Mouse (Mus musculus): ENCODE results near the gene Zbtb17. TPM values are rescaled to one million over a fixed set of nuclear protein-coding genes. Genes with fewer than 3 reads are reported as not detected.

The Zbtb17 gene
- polyA plus RNA-seq, 1 experiment, result 24.1 TPM

GRCm38 (mm10) chr4:141429381-141429780, 15.1 kb upstream of the Zbtb17 start:
- no peak overlapping the region for H3K4me3 ChIP-seq (replicated peaks; ENCODE audit: control insufficient read depth, low read depth, low read length)
- H3K27ac ChIP-seq (ENCODE audit: control insufficient read depth, insufficient read depth, low read depth, low read length, poor library complexity), result no peak overlapping the region
- TF ChIP-seq CTCF (IDR thresholded peaks at IDR 0.05; ENCODE audit: control insufficient read depth, insufficient read depth, low read length), result no peak
- no peak for TF ChIP-seq POLR2A (IDR thresholded peaks at IDR 0.05; ENCODE audit: borderline replicate concordance, control insufficient read depth, low read depth, low read length)
- 70% methylated on average over 6 of the region's 6 CpGs for WGBS
- no peaks in the 10 kb centered on the region for H3K4me1 ChIP-seq (ENCODE audit: control insufficient read depth, insufficient read depth, low read length)

GRCm38 (mm10) chr4:141429847-141430246, 14.6 kb upstream of the Zbtb17 start:
- Histone ChIP-seq H3K4me3 (replicated peaks; ENCODE audit: control insufficient read depth, low read depth, low read length) (no peak overlapping the region), H3K27ac (ENCODE audit: control insufficient read depth, insufficient read depth, low read depth, low read length, poor library complexity) (no peak overlapping the region), H3K4me1 (ENCODE audit: control insufficient read depth, insufficient read depth, low read length) (no peaks in the 10 kb centered on the region)
- TF ChIP-seq CTCF (IDR thresholded peaks at IDR 0.05; ENCODE audit: control insufficient read depth, insufficient read depth, low read length), result peak; percentile 54; the same call in 1 of the 2 replicates
- TF ChIP-seq POLR2A (IDR thresholded peaks at IDR 0.05; ENCODE audit: borderline replicate concordance, control insufficient read depth, low read depth, low read length), result no peak
- WGBS, result 60% methylated on average over 9 of the region's 9 CpGs

- Histone ChIP-seq H3K4me1 (ENCODE audit: control insufficient read depth, insufficient read depth, low read length) (no peaks in the 10 kb centered on the region), H3K4me3 (replicated peaks; ENCODE audit: control insufficient read depth, low read depth, low read length) (no peak overlapping the region), H3K27ac (ENCODE audit: control insufficient read depth, insufficient read depth, low read depth, low read length, poor library complexity) (no peak overlapping the region)
- TF ChIP-seq POLR2A (IDR thresholded peaks at IDR 0.05; ENCODE audit: borderline replicate concordance, control insufficient read depth, low read depth, low read length) (no peak), CTCF (IDR thresholded peaks at IDR 0.05; ENCODE audit: control insufficient read depth, insufficient read depth, low read length) (peak; percentile 93)
- 18% methylated on average over 9 of the region's 9 CpGs for WGBS
These were observed 13.5 kb upstream of the Zbtb17 start for GRCm38 (mm10) chr4:141430997-141431396.

- H3K4me3 ChIP-seq (replicated peaks; ENCODE audit: control insufficient read depth, low read depth, low read length), result no peak overlapping the region
- no peak for TF ChIP-seq CTCF (IDR thresholded peaks at IDR 0.05; ENCODE audit: control insufficient read depth, insufficient read depth, low read length)
- TF ChIP-seq POLR2A (IDR thresholded peaks at IDR 0.05; ENCODE audit: borderline replicate concordance, control insufficient read depth, low read depth, low read length), result no peak
- 78% methylated on average over 14 of the region's 14 CpGs for WGBS
- no peaks in the 10 kb centered on the region for H3K4me1 ChIP-seq (ENCODE audit: control insufficient read depth, insufficient read depth, low read length)
- H3K27ac ChIP-seq (ENCODE audit: control insufficient read depth, insufficient read depth, low read depth, low read length, poor library complexity), result no peak overlapping the region
These were observed 11.8 kb upstream of the Zbtb17 start for GRCm38 (mm10) chr4:141432666-141433065.

GRCm38 (mm10) chr4:141433191-141433590, 11.3 kb upstream of the Zbtb17 start:
- H3K4me1 ChIP-seq (ENCODE audit: control insufficient read depth, insufficient read depth, low read length), result no peaks in the 10 kb centered on the region
- H3K4me3 ChIP-seq (replicated peaks; ENCODE audit: control insufficient read depth, low read depth, low read length), result no peak overlapping the region
- peak overlapping the region; percentile 9; the same call in 1 of the 2 replicates for H3K27ac ChIP-seq (ENCODE audit: control insufficient read depth, insufficient read depth, low read depth, low read length, poor library complexity)
- TF ChIP-seq CTCF (IDR thresholded peaks at IDR 0.05; ENCODE audit: control insufficient read depth, insufficient read depth, low read length), result no peak
- TF ChIP-seq POLR2A (IDR thresholded peaks at IDR 0.05; ENCODE audit: borderline replicate concordance, control insufficient read depth, low read depth, low read length), result no peak
- whole genome bisulfite sequencing, result 83% methylated on average over 18 of the region's 18 CpGs

GRCm38 (mm10) chr4:141435974-141436373, 8.5 kb upstream of the Zbtb17 start, which contains the start of gene Srarp:
Gene Srarp (minus strand): TSS chr4:141436105.
- TF ChIP-seq POLR2A (IDR thresholded peaks at IDR 0.05; ENCODE audit: borderline replicate concordance, control insufficient read depth, low read depth, low read length), result no peak
- TF ChIP-seq CTCF (IDR thresholded peaks at IDR 0.05; ENCODE audit: control insufficient read depth, insufficient read depth, low read length), result no peak
- H3K4me1 ChIP-seq (ENCODE audit: control insufficient read depth, insufficient read depth, low read length), result no peaks in the 10 kb centered on the region
- H3K4me3 ChIP-seq (replicated peaks; ENCODE audit: control insufficient read depth, low read depth, low read length), result no peak within 1 kb of the TSS
- H3K27ac ChIP-seq (ENCODE audit: control insufficient read depth, insufficient read depth, low read depth, low read length, poor library complexity), result no peak within 1 kb of the TSS
- 88% methylated on average over 1 of the region's 1 CpGs for WGBS

GRCm38 (mm10) chr4:141439083-141439803, 5.2 kb upstream of the Zbtb17 start:
- H3K4me3 ChIP-seq (replicated peaks; ENCODE audit: control insufficient read depth, low read depth, low read length), result no peak overlapping the region
- no peak overlapping the region for H3K27ac ChIP-seq (ENCODE audit: control insufficient read depth, insufficient read depth, low read depth, low read length, poor library complexity)
- 73% methylated on average over 12 of the region's 12 CpGs for WGBS
- H3K4me1 ChIP-seq (ENCODE audit: control insufficient read depth, insufficient read depth, low read length), result no peaks in the 10 kb centered on the region; the same call in 1 of the 2 replicates
- no peak for TF ChIP-seq CTCF (IDR thresholded peaks at IDR 0.05; ENCODE audit: control insufficient read depth, insufficient read depth, low read length)
- TF ChIP-seq POLR2A (IDR thresholded peaks at IDR 0.05; ENCODE audit: borderline replicate concordance, control insufficient read depth, low read depth, low read length), result no peak

- no peak overlapping the region for H3K4me3 ChIP-seq (replicated peaks; ENCODE audit: control insufficient read depth, low read depth, low read length)
- TF ChIP-seq POLR2A (IDR thresholded peaks at IDR 0.05; ENCODE audit: borderline replicate concordance, control insufficient read depth, low read depth, low read length), result no peak
- TF ChIP-seq CTCF (IDR thresholded peaks at IDR 0.05; ENCODE audit: control insufficient read depth, insufficient read depth, low read length), result no peak
- H3K27ac ChIP-seq (ENCODE audit: control insufficient read depth, insufficient read depth, low read depth, low read length, poor library complexity), result no peak overlapping the region
- peaks cover 1% of the 10 kb centered on the region; the same call in 1 of the 2 replicates for H3K4me1 ChIP-seq (ENCODE audit: control insufficient read depth, insufficient read depth, low read length)
These were observed 3.6 kb upstream of the Zbtb17 start for GRCm38 (mm10) chr4:141440877-141441276.
